Mouse (Mus musculus) liver, adult (tissue): Measurements from ENCODE around the gene Dennd1b.

ENCODE experiments used
- GATA4 ChIP-seq: IDR thresholded peaks from 2 replicates; pipeline ENCODE4 v1.6.1; 2014; ENCODE audit warnings: mild to moderate bottlenecking, low read length; ENCODE audit not compliant: insufficient replicate concordance

Dennd1b gene

GRCm38 (mm10) chr1:139036302-139036701 lies 73.1 kb downstream of the Dennd1b start:
- TF ChIP-seq GATA4 = no peak

GRCm38 (mm10) chr1:139036768-139037507 lies 73.7 kb downstream of the Dennd1b start:
- TF ChIP-seq GATA4 = no peak

- TF ChIP-seq GATA4 = no peak
Observed at GRCm38 (mm10) chr1:139038074-139038473, 74.8 kb downstream of the Dennd1b start.

GRCm38 (mm10) chr1:139038620-139039019 lies 75.4 kb downstream of the Dennd1b start:
- TF ChIP-seq GATA4 = no peak

DNA sequence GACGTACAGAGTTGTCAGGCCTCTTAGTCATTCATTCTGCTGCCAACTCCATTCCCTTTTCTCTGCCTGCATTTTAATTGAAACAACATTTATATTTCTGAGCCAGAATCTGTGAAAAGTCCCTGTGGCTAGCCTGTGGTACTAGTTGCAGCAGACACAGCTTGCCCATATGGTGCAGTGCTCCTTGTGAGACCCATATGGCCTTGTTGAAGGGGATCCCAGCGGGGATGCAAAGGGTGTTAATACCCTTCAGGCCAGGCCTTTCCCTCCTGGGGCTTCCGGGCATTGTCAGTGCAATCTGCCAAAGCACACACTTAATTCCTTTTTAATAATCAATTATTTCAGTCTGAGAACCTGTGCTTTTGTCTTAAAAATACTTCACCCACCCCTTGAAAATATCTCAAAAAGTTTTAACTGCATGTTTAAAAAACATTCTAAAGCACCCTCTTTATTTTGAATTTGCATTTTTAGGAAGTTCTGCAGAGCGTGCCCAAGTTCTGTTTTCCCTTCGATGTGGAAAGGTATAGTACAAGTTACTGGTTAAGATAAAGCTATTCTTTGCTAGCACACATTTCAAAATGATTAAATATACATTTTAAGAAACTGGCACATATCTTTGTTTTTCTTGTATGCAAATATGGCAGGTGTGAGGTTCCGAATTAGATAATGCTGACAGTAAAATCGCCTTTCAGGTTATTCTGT lies 76.4 kb downstream of the Dennd1b start:
- TF ChIP-seq GATA4 = no peak

DNA sequence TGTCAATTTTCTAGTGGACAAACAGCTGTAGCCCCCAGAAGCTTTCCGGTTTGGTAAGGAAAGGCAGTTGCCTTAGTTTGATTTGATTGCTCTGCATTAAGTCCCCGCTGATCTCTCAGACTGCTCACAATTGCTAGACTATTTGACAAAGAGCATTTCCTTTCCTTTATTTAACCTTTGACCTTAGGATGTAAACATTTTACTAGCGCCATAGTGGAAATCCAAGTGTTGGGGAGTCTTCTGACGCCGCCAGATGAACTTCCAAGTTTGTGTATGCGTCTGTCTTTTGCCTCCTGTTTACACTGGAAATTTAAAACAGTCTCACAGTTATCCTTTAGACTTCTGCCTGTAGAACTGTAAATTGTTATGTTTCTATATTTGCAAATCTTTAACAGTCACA lies 85.8 kb downstream of the Dennd1b start:
- no peak for TF ChIP-seq GATA4

DNA sequence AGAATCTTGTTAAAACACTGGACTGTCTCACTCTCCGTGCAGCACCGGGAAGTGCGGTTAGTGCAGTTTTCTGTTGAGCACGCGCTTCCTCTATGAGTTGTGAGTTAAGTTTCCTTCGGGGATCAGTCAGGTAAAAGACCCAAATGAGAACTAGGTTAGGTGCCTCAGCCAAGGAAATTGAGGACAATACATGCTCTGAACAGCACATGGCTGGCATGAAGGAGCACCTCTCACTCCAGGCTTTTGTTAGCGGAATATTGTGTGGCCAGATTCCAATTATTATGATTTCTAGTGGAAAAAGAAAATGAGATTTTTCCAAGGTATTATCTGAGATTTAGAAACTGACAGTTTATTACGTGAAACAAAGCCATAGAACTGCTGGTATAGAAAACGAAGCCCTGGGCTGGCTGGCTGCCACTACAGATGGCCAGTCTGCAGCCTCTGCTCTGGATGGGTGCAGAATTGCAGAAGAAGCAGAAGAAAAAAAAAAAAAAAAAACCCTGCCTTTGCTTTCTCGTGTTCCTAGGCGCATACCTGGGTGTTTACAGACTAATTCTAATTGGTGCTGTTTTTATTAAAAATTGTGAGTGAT lies 86.7 kb downstream of the Dennd1b start:
- no peak for TF ChIP-seq GATA4

- TF ChIP-seq GATA4 = no peak
Observed at GRCm38 (mm10) chr1:139053003-139053402, 89.8 kb downstream of the Dennd1b start.

GRCm38 (mm10) chr1:139060301-139060700 lies 97.1 kb downstream of the Dennd1b start:
- TF ChIP-seq GATA4 = no peak

GRCm38 (mm10) chr1:139064711-139065110 lies 101.5 kb downstream of the Dennd1b start:
- TF ChIP-seq GATA4 = no peak

DNA sequence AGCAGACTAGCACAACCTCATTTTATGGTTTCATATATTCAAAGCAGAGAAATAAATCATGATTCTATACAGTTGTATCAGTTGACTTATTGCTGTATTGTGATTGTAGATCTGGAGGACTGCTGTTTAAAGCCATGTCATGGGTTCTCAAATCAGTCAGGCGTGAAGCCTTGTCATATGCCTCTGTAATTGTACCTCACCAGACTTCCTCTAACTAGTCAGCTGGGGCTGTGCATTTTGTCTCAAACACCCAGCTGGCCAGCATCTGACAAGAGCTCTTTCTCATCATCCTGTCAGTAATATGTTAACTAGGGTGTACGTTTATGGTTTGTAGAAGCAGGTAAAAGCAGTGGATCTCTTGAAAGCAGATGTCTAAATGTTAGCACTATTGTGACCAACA lies 104.0 kb downstream of the Dennd1b start:
- no peak for TF ChIP-seq GATA4

DNA sequence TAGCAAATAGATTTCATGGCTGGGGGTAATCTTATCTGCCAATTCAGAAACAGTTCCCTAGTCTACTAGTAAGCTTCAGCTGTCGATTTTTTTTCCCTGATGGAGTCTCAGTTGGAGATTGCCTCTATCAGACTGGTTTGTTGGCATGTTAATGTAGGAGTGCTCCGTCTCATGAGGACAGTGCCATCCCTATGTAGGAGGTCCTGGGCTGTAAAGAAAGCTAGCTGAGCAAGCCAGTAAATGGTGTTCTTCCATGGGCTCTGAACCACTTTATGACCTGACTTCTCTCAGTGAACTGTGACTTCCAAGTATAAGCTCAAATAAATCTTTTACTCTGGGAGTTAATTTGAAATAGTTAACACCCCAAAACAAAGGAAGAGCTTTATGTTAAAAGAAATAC lies 107.8 kb downstream of the Dennd1b start:
- TF ChIP-seq GATA4 = no peak

GRCm38 (mm10) chr1:139075671-139076070 lies 112.4 kb downstream of the Dennd1b start:
- no peak for TF ChIP-seq GATA4

GRCm38 (mm10) chr1:139077989-139078388 lies 114.8 kb downstream of the Dennd1b start:
- no peak for TF ChIP-seq GATA4

DNA sequence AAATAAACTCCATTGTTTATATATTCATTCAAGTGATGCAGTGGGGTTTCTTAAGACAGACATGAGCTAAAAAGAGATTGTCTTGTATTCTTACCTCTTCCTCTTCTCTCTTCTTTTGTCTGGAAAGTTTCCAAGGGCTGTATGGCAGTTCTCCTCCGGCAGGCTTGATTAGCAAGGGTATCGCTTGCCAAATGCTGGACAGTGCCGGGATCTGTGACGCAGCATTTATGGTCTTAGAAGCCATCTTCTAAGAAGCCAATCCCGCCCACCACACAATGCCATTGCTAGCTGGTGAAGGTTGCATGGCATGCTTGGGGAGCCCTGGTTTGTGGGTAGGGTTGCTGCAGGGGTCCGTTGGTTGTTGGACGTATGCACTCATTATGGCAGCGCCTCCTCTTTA lies 115.8 kb downstream of the Dennd1b start:
- TF ChIP-seq GATA4 = no peak

DNA sequence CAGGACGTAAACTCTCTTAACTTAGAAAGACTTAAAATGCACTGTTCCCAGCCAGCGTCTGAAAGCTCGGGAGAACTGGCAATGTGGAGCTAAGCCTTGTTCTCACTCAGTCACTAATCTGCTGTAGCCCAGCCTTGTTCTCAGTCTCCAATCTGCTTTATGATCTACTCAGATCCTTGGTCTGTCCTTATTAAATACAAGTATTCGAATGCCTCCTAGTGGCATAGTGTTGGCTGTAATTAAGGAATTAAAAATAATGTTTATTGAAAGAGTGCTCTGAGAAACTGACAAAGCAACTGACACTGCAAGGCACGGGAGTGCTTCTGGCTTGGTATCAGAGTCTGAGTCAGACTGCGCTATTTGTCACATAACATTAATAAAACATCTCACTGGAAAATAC lies 116.3 kb downstream of the Dennd1b start:
- TF ChIP-seq GATA4 = no peak

- TF ChIP-seq GATA4 = no peak
Observed at GRCm38 (mm10) chr1:139080517-139081386, 117.5 kb downstream of the Dennd1b start.
